Mouse (Mus musculus) B cell, adult 62 days (primary cell): ENCODE measurements around the gene Atmin. TPM values are rescaled to one million over a fixed set of nuclear protein-coding genes. Genes with fewer than 3 reads are reported as not detected.

Experiments used
- total RNA-seq: library from RNA; stranded (reverse); gene quantifications from 4 replicates; pipeline ENCODE4 v1.2.4, GENCODE M21; 2023

Gene Atmin
- total RNA-seq: 16.2 to 20.5 TPM (median 17.1 TPM) in 4 replicates

GRCm38 (mm10) chr8:116943161-116943554, at the start of gene Atmin:
TSS of gene Atmin (plus strand) at chr8:116943393.

GRCm38 (mm10) chr8:116921337-116922059, 21.7 kb upstream of the Atmin start, which contains the start of the genes Cmc2 and Cenpn:
TSS of gene Cmc2 (minus strand) at chr8:116921455.
TSS of gene Cenpn (plus strand) at chr8:116921730.

GRCm38 (mm10) chr8:116978631-116979256, 35.6 kb downstream of the Atmin start, which contains the start of gene 1700030J22Rik:
TSS of gene 1700030J22Rik (minus strand) at chr8:116978959.

GRCm38 (mm10) chr8:116993095-116993867, 50.1 kb downstream of the Atmin start, which contains the start of gene Gcsh:
TSS of gene Gcsh (minus strand) at chr8:116993537.

Other genes with a start within 250 kb of the Atmin start
- gene Cdyl2, start 210.4 kb upstream of the Atmin start, total RNA-seq: 12.2 to 14.6 TPM (median 13.5 TPM) in 4 replicates
- gene Cmc2, start 21.9 kb upstream of the Atmin start, total RNA-seq: 5.2 to 8.1 TPM (median 6.4 TPM) in 4 replicates
- gene Cenpn, start 21.7 kb upstream of the Atmin start, total RNA-seq: 4.3 to 8.0 TPM (median 5.9 TPM) in 4 replicates
- gene 1700030J22Rik, start 35.6 kb downstream of the Atmin start, total RNA-seq: 0.25 to 0.63 TPM (median 0.45 TPM) in 4 replicates
- gene Gcsh, start 50.1 kb downstream of the Atmin start, total RNA-seq: 6.5 to 8.9 TPM (median 7.1 TPM) in 4 replicates
- not detected in 4 replicates for gene Pkd1l2, start 139.1 kb downstream of the Atmin start, total RNA-seq
- gene Bco1, start 152.5 kb downstream of the Atmin start, total RNA-seq: not detected in 4 replicates
- gene Gan, start 214.7 kb downstream of the Atmin start, total RNA-seq: 10.6 to 12.1 TPM (median 11.0 TPM) in 4 replicates